Mouse (Mus musculus): ENCODE results near the gene Rab3b. TPM values are rescaled to one million over a fixed set of nuclear protein-coding genes. Genes with fewer than 3 reads are reported as not detected.

The Rab3b gene
- polyA plus RNA-seq, 1 experiment from 2014 or later: 7.2 TPM

Other genes with a start within 250 kb of the Rab3b start
- gene 3110021N24Rik, start 159.4 kb upstream of the Rab3b start, polyA plus RNA-seq (2016; fragmentation: Nextera tagmentation; extraction: Ambion mirVana): 1.1 and 1.9 TPM in 2 replicates
- 3.6 TPM in 2 replicates for gene Zfyve9, start 98.3 kb upstream of the Rab3b start, polyA plus RNA-seq (2016; fragmentation: Nextera tagmentation; extraction: Ambion mirVana)
- 182 and 186 TPM in 2 replicates for gene Btf3l4, start 45.4 kb upstream of the Rab3b start, polyA plus RNA-seq (2016; fragmentation: Nextera tagmentation; extraction: Ambion mirVana)
- 138 and 141 TPM in 2 replicates for gene Txndc12, start 44.5 kb upstream of the Rab3b start, polyA plus RNA-seq (2016; fragmentation: Nextera tagmentation; extraction: Ambion mirVana)
- gene Kti12, start 31.3 kb upstream of the Rab3b start, polyA plus RNA-seq (2016; fragmentation: Nextera tagmentation; extraction: Ambion mirVana): 25.9 and 30.8 TPM in 2 replicates
- gene A730015C16Rik, start 30.4 kb upstream of the Rab3b start, polyA plus RNA-seq (2016; fragmentation: Nextera tagmentation; extraction: Ambion mirVana): 1.7 and 2.0 TPM in 2 replicates
- gene Nrd1, start 121.6 kb downstream of the Rab3b start, polyA plus RNA-seq (2016; fragmentation: Nextera tagmentation; extraction: Ambion mirVana): 67.1 and 70.0 TPM in 2 replicates